Mouse (Mus musculus): Measurements from ENCODE around the gene Espn. TPM values are rescaled to one million over a fixed set of nuclear protein-coding genes. Genes with fewer than 3 reads are reported as not detected.

Gene Espn
- polyA plus RNA-seq, 1 experiment from 2014 or later: not detected

- peaks cover 46% of the 10 kb centered on the region for H3K27me3 ChIP-seq (replicated peaks; ENCODE audit: control insufficient read depth, insufficient read depth, low read length)
Measured at GRCm38 (mm10) chr4:152150546-152150945, 1.6 kb downstream of the Espn start.

GRCm38 (mm10) chr4:152146033-152146827, 5.9 kb downstream of the Espn start:
- no peak overlapping the region for H3K27ac ChIP-seq (ENCODE audit: low read depth, low read length)
- 71% methylated on average over 11 of the region's 11 CpGs for WGBS
- H3K9me3 ChIP-seq (replicated peaks; ENCODE audit: control insufficient read depth, low read length): no peaks in the 10 kb centered on the region
- no peak overlapping the region for H3K4me3 ChIP-seq (ENCODE audit: low read depth, low read length)
- no peaks in the 10 kb centered on the region for H3K4me1 ChIP-seq (ENCODE audit: control insufficient read depth, insufficient read depth, low read length)
- no peak overlapping the region for H3K4me2 ChIP-seq (ENCODE audit: low read length)
- ATAC-seq (no peak), DNase-seq (ENCODE audit: low spot score) (no peak)
- H3K27me3 ChIP-seq (replicated peaks; ENCODE audit: control insufficient read depth, insufficient read depth, low read length): peaks cover 17% of the 10 kb centered on the region
- no peaks in the 10 kb centered on the region for H3K36me3 ChIP-seq (ENCODE audit: control insufficient read depth, insufficient read depth, low read length)
- no peak overlapping the region for H3K9ac ChIP-seq (ENCODE audit: low read length)

More at GRCm38 (mm10) chr4:152150546-152150945, 1.6 kb downstream of the Espn start:
- no peak overlapping the region for H3K4me3 ChIP-seq (ENCODE audit: low read depth, low read length)
- H3K36me3 ChIP-seq (ENCODE audit: control insufficient read depth, insufficient read depth, low read length): no peaks in the 10 kb centered on the region
- ATAC-seq (no peak), DNase-seq (ENCODE audit: low spot score) (no peak)
- H3K9me3 ChIP-seq (replicated peaks; ENCODE audit: control insufficient read depth, low read length): no peaks in the 10 kb centered on the region
- no peak overlapping the region for H3K27ac ChIP-seq (ENCODE audit: low read depth, low read length)
- H3K4me2 ChIP-seq (ENCODE audit: low read length): no peak overlapping the region
- peaks cover 8% of the 10 kb centered on the region; the same call in 1 of the 2 replicates for H3K4me1 ChIP-seq (ENCODE audit: control insufficient read depth, insufficient read depth, low read length)
- no peak overlapping the region for H3K9ac ChIP-seq (ENCODE audit: low read length)
- 76% methylated on average over 4 of the region's 4 CpGs for WGBS

DNA sequence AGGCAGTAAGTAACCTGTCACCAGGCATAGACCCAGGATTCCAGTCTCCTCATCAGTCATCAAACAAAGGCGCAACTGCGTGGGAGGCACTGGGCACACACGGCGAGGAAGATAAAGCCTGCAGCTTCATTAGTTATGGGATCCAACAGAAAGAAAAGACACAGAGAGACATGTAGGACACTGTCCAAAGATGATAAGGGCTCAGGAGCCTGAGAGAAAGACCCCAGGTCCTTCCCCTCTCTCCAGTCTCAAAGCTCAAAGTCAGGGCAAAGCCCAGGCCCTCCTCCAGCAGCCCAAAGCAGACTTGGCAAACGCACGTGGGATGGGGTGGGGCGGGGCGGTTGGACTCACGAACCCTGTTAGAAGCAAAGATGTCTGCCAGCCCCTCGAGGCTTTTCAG, 6.7 kb downstream of the Espn start:
- Histone ChIP-seq H3K27ac (ENCODE audit: low read depth, low read length) (no peak overlapping the region), H3K27me3 (replicated peaks; ENCODE audit: control insufficient read depth, insufficient read depth, low read length) (peaks cover 11% of the 10 kb centered on the region; the same call in 1 of the 2 replicates), H3K4me2 (ENCODE audit: low read length) (no peak overlapping the region), H3K36me3 (ENCODE audit: control insufficient read depth, insufficient read depth, low read length) (no peaks in the 10 kb centered on the region), H3K9ac (ENCODE audit: low read length) (no peak overlapping the region), H3K9me3 (replicated peaks; ENCODE audit: control insufficient read depth, low read length) (no peaks in the 10 kb centered on the region), H3K4me1 (ENCODE audit: control insufficient read depth, insufficient read depth, low read length) (no peaks in the 10 kb centered on the region), H3K4me3 (ENCODE audit: low read depth, low read length) (no peak overlapping the region)
- ATAC-seq (no peak), DNase-seq (ENCODE audit: low spot score) (no peak)
- WGBS: 75% methylated on average over 10 of the region's 10 CpGs

- 26% methylated on average over 1 of the region's 1 CpGs for WGBS
- Histone ChIP-seq H3K4me2 (ENCODE audit: low read length) (no peak overlapping the region), H3K4me3 (ENCODE audit: low read depth, low read length) (no peak overlapping the region), H3K27ac (ENCODE audit: low read depth, low read length) (no peak overlapping the region), H3K9me3 (replicated peaks; ENCODE audit: control insufficient read depth, low read length) (no peaks in the 10 kb centered on the region), H3K27me3 (replicated peaks; ENCODE audit: control insufficient read depth, insufficient read depth, low read length) (peaks cover 10% of the 10 kb centered on the region), H3K9ac (ENCODE audit: low read length) (no peak overlapping the region), H3K4me1 (ENCODE audit: control insufficient read depth, insufficient read depth, low read length) (peaks cover under 1% of the 10 kb centered on the region; the same call in 1 of the 2 replicates), H3K36me3 (ENCODE audit: control insufficient read depth, insufficient read depth, low read length) (no peaks in the 10 kb centered on the region)
- DNase-seq (ENCODE audit: low spot score) (no peak), ATAC-seq (no peak)
Measured at GRCm38 (mm10) chr4:152143632-152144031, 8.5 kb downstream of the Espn start.

DNA sequence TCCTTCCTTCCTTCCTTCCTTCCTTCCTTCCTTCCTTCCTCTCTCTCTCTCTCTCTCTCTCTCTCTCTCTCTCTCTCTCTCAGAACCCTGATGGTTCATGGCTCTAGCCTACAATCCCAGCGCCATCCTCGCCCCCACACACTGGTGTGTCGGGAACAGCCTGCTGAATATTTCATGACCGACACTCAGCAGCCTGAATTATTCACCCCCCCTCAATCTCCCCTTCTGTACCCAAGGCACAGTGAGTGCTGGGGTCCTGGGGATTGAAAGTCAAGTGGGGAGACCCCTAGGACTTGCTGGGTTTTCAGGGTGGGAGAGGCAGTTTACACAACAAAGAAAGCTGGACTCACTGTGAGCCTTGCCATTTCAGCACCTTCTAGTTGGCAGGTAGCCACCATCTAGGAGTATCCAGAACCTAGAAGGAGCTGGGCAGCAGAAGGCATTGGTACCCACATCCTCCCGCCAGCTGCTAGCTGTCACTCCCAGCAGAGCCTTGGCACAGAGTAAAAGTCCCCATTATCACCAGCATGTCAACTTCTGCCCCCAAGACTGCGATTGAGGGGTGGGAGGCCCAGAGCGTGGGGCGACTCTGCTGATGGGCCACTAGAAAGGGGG, 10.5 kb downstream of the Espn start:
- H3K9ac ChIP-seq (ENCODE audit: low read length): no peak overlapping the region
- no peak overlapping the region for H3K4me3 ChIP-seq (ENCODE audit: low read depth, low read length)
- peaks cover 10% of the 10 kb centered on the region for H3K27me3 ChIP-seq (replicated peaks; ENCODE audit: control insufficient read depth, insufficient read depth, low read length)
- H3K27ac ChIP-seq (ENCODE audit: low read depth, low read length): no peak overlapping the region
- DNase-seq (ENCODE audit: low spot score): peak; percentile 40
- H3K9me3 ChIP-seq (replicated peaks; ENCODE audit: control insufficient read depth, low read length): no peaks in the 10 kb centered on the region
- H3K4me2 ChIP-seq (ENCODE audit: low read length): no peak overlapping the region
- ATAC-seq: no peak
- WGBS: 71% methylated on average over 8 of the region's 8 CpGs
- H3K36me3 ChIP-seq (ENCODE audit: control insufficient read depth, insufficient read depth, low read length): no peaks in the 10 kb centered on the region
- H3K4me1 ChIP-seq (ENCODE audit: control insufficient read depth, insufficient read depth, low read length): peaks cover 2% of the 10 kb centered on the region; the same call in 1 of the 2 replicates

GRCm38 (mm10) chr4:152140441-152140840, 11.7 kb downstream of the Espn start:
- no peaks in the 10 kb centered on the region for H3K9me3 ChIP-seq (replicated peaks; ENCODE audit: control insufficient read depth, low read length)
- 32% methylated on average over 6 of the region's 6 CpGs for WGBS
- H3K27me3 ChIP-seq (replicated peaks; ENCODE audit: control insufficient read depth, insufficient read depth, low read length): peaks cover 10% of the 10 kb centered on the region
- peaks cover 2% of the 10 kb centered on the region; the same call in 1 of the 2 replicates for H3K4me1 ChIP-seq (ENCODE audit: control insufficient read depth, insufficient read depth, low read length)
- H3K4me2 ChIP-seq (ENCODE audit: low read length): no peak overlapping the region
- DNase-seq (ENCODE audit: low spot score): no peak
- H3K27ac ChIP-seq (ENCODE audit: low read depth, low read length): no peak overlapping the region
- no peak overlapping the region for H3K9ac ChIP-seq (ENCODE audit: low read length)
- ATAC-seq: no peak
- H3K36me3 ChIP-seq (ENCODE audit: control insufficient read depth, insufficient read depth, low read length): no peaks in the 10 kb centered on the region
- no peak overlapping the region for H3K4me3 ChIP-seq (ENCODE audit: low read depth, low read length)

DNA sequence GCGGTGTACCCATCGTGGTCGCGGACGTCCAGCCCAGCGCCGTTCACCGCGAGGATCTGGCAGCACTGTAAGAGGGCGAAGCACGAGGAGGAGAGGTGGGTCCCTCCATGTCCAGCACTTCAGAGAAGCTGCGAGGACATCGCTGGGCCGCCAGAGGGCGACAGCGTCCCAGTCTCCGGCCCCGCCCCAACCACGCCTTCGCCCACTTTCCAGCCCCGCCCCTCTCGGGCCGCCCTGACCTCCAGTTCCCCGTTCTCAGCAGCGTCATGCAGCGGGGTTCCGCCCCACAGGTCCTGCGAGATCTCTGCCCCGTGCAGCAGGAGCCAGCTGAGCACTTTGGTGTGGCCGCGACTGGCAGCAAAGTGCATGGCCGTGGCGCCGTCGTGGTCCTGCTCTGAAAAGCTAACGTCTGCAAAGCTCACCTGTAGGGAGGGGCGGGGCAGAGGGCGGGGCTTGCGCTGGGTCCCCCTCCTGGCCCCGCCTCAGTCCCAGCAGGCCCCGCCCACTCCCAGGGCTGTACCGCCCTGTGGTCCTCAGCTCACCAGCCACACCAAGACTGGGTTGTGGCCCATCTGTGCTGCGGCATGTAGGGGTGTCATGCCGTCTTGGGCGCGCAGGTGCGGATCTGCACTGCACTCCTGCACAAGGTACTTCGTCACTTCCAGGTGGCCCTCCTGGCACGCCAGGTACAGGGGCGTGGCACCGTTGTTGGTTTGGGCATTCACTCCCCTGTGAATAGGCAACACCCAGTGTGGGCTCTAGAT, 13.5 kb downstream of the Espn start:
- H3K9me3 ChIP-seq (replicated peaks; ENCODE audit: control insufficient read depth, low read length): no peaks in the 10 kb centered on the region
- DNase-seq (ENCODE audit: low spot score) (peak; percentile 64), ATAC-seq (peak; percentile 75)
- H3K27me3 ChIP-seq (replicated peaks; ENCODE audit: control insufficient read depth, insufficient read depth, low read length): peaks cover 10% of the 10 kb centered on the region
- peak overlapping the region; percentile 29 for H3K4me3 ChIP-seq (ENCODE audit: low read depth, low read length)
- peak overlapping the region; percentile 46 for H3K4me2 ChIP-seq (ENCODE audit: low read length)
- H3K4me1 ChIP-seq (ENCODE audit: control insufficient read depth, insufficient read depth, low read length): peaks cover 2% of the 10 kb centered on the region; the same call in 1 of the 2 replicates
- H3K27ac ChIP-seq (ENCODE audit: low read depth, low read length): no peak overlapping the region
- no peaks in the 10 kb centered on the region for H3K36me3 ChIP-seq (ENCODE audit: control insufficient read depth, insufficient read depth, low read length)
- no peak overlapping the region for H3K9ac ChIP-seq (ENCODE audit: low read length)
- WGBS: 3% methylated on average over 47 of the region's 51 CpGs

DNA sequence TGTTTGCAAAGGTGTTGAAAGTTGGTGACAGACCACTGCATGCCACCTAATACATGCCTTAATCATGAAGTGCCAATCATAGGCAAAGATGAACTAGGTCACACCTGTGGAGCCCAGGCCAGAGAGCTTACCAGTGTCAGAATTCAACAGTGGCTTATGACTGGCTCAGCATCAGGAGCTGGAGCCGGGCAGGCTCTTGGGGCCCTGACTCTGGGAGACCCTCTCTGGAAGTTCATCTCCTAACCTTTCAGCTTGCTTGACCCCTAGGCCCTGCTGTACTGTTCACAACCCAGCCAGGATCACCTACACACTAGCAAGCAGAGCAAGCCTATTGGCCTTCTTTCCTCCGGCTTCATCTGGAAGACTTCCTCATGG, 15.3 kb downstream of the Espn start:
- Histone ChIP-seq H3K9ac (ENCODE audit: low read length) (no peak overlapping the region), H3K27ac (ENCODE audit: low read depth, low read length) (no peak overlapping the region), H3K4me1 (ENCODE audit: control insufficient read depth, insufficient read depth, low read length) (peaks cover 2% of the 10 kb centered on the region; the same call in 1 of the 2 replicates), H3K4me3 (ENCODE audit: low read depth, low read length) (no peak overlapping the region), H3K27me3 (replicated peaks; ENCODE audit: control insufficient read depth, insufficient read depth, low read length) (peaks cover 26% of the 10 kb centered on the region), H3K36me3 (ENCODE audit: control insufficient read depth, insufficient read depth, low read length) (no peaks in the 10 kb centered on the region), H3K4me2 (ENCODE audit: low read length) (no peak overlapping the region), H3K9me3 (replicated peaks; ENCODE audit: control insufficient read depth, low read length) (no peaks in the 10 kb centered on the region)
- WGBS: 88% methylated on average over 2 of the region's 2 CpGs
- ATAC-seq (no peak), DNase-seq (ENCODE audit: low spot score) (no peak)

Measured in forebrain, embryonic 14.5 days (tissue).